Mouse (Mus musculus) layer of hippocampus, adult 9-11 months (tissue): ENCODE measurements around the gene P2rx3.

Experiments
- DNase-seq: peaks from one replicate; pipeline ENCODE4 v3.0.0; 2022

P2rx3 gene

GRCm38 (mm10) chr2:85037047-85038026 lies at the start of gene P2rx3, which contains the start of gene Ssrp1:
Gene P2rx3, minus strand, starts transcription at chr2:85037462.
Gene Ssrp1, plus strand, starts transcription at chr2:85037234.
- peak; percentile 92 for DNase-seq

GRCm38 (mm10) chr2:85073751-85074150 lies 36.5 kb upstream of the P2rx3 start:
- no peak for DNase-seq

DNA sequence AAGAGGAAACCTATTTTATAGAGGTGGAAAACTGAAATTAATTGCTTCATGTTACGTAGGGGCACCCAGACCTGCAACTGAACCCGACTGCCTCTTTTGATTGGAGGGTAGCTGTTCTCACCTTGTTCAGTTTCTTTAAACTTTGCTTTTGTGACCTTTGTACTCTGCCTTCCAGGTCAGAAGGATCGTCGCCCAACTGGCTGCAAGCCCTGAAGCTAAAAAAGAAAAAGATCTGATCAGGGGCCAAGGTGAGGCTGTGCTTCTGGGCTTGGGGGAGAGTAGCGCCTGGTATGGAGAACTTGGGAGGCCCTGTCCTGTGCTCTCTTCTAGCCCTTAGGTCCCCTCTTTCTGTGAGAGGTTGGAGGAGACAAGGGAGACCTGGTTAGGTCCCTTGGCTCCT lies 34.7 kb upstream of the P2rx3 start:
- DNase-seq, result no peak

DNA sequence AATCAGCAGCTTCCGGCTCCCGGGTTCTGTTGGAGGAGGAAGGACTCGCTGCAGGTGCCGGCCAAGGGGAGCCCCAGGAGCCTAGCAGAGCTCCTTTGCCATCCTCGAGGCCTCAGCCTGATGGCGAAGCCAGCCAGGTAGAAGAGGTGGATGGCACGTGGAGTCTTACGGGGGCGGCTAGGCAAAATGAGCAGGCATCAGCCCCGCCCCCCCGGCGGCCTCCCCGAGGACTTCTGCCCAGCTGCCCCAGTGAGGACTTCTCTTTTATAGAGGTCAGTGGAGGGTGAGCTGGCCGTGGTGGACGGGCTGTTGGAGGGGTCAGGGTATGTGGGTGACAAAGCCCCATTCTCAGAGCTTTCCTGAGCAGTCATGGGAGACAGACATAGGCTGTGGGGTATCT lies 32.8 kb upstream of the P2rx3 start:
- no peak for DNase-seq

DNA sequence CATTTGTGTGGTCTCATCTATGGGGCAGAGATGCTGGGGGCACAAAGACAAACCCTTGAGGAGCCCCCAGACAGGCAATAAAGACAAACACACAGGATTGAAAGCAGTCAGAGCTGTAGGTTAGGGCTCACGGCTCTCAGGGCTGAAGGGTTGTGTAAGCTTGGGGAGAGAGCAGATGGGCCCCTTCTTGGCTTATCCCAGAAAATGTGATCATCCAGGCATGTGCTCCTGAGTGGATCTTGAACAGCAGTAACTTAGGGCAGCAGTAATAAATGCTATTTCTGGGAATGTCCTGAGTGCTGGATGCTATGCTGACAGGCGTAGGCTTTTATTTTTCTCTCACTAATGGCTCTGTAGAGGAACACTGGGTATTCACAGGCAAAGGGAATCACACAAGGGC lies 31.4 kb upstream of the P2rx3 start:
- DNase-seq, result peak; percentile 49

DNA sequence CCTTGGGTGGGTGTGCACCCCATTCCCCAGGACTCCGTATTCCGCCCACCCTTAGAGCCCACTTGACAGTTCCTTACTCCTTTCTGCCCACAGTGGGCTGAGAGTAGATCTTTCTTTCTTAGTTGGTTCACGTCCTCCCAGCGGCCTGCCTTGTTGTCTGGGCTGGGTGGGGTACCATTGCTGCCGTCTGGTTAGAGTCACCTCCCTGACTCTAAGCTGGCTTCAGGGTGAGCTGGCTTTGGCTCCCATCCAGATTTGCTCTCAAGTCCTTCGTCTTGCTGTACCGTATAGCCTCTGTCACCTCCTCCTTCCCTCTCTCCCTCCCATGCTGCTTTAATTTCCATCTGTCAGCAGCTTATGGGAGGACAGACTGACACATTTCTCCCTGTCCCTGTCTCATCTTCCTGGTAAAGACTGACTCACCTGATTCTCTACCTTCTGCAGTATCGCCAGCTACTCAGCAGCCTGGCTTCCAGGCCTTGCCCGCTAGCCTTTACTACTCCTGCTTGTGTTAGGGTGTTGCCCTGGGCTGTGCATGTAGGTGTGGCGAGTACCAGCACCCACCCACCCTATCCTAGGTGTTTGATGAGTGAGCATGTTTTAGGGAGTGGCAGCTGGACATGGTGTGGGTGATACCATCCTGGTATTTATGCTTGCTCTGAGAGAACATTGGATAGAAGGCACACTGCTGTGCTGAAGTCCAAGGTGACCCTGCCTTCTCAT lies 30.8 kb upstream of the P2rx3 start:
- no peak for DNase-seq

DNA sequence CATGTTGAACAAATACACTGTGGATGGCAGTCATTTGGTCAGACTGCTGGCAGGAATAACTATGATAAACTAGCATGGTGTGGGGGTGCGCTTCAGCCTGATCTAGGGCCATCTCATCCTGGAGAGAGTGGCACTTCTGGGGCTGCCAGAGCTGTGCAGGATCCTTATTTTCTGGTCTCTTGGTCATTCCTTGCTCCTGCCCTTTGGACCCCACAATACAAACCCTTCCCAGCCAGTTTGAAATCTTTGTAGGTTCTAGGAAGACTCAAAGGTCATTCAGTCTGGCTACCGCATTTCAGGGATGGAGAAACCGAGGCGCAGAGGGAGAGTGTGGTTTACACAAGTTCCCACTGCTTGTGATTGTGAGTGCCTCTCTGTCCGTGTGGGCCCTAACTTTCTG lies 29.7 kb upstream of the P2rx3 start:
- no peak for DNase-seq

DNA sequence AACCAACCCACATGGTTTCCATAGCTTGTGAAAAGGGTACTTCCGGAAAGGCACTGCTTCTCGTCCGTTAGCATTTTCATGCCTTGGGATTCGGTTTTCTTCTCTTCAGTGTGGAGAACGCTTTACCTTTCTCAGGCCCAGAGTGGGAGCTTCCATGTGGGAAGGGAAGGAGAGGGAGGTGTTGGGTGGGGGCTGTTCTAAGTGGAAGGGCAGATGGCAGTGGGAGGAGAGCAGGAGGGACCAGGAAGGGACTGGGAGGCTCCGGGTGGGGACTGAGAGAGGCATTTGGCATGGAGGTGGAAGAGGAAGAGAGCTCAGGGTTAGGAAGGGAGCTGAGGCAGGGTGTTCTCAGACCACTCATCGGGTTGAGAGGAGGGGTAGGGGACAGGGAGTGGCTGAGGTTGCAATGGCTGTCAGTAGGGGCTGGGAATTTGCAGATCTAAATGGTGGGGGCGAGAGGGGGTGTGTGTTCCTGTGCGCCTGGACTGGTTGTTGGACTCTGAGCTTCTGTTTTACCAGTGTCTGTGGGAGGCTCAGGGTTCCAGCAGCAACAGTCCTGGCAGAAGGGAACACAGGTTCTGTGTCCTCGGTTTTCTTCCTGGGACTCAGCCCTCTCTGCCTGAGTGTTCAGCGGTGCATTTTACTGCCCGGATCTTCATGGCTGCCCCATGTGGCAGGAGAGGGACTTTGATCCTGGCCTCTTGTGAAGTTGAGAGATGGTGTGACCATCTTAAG lies 28.0 kb upstream of the P2rx3 start:
- peak; percentile 81 for DNase-seq

DNA sequence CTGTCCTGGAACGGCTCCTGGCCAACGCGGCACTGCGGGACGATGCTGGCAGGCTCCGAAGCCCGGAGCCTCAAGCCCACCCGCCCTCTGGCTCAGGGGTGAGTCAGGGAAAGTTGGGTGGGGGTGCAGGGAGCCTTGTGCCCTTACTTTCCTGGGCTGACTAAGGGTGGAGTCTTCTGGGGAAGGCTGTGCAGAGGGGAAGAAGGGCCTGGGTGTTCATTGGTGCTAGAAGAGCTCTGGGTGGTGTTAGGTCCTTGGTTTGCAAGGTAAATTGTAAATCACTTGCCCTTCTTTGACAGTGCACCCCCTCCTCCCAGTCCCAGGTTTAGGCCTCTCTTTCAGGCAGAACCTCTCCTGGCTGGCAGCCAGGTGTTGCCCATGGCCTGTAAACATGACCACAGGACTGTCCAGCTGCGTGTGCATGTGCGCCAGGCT lies 23.9 kb upstream of the P2rx3 start:
- DNase-seq, result no peak

DNA sequence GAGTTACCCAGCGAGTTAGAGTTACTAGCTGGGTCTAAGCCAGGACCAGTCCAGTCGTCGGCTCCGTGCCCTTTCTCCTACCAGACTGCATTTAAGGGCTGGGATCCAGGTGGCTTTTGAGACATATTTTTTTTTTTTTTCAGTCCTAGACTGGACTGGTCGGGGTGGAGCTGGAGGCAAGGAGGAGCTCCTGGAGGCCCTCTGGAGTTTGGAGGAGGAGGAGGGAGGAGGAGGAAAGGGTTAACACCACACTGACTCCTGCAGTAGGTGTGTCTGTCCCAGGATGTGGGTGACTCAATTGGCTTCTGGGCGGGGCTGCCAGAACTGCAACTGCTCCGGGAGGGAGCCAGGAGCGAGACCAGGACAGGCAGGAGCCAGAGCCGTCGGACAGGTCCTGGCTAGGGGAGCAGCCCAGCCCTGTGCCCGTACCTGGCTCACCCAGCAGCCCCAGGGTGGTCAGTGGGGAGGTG lies 23.4 kb upstream of the P2rx3 start:
- DNase-seq, result no peak

DNA sequence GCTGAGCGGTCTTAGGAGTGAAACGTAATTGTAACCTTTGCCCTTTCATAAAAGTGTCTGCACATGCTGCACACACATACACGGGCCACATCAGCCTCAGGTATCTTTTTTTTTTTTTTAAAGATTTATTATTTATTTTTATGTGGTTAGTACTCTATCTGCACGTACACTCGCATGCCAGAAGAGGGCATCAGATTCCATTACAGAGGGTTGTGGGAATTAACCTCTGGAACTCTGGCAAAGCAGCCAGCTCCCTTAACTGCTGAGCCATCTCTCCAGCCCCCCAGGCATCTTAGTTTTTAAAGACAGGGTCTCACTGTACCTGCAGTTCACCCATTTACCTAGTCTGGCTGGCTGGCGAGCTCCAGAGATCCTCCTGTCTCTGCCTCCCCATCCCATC lies 22.4 kb upstream of the P2rx3 start:
- DNase-seq, result no peak

- DNase-seq, result no peak
Measured at GRCm38 (mm10) chr2:85056711-85057110, 19.4 kb upstream of the P2rx3 start.

DNA sequence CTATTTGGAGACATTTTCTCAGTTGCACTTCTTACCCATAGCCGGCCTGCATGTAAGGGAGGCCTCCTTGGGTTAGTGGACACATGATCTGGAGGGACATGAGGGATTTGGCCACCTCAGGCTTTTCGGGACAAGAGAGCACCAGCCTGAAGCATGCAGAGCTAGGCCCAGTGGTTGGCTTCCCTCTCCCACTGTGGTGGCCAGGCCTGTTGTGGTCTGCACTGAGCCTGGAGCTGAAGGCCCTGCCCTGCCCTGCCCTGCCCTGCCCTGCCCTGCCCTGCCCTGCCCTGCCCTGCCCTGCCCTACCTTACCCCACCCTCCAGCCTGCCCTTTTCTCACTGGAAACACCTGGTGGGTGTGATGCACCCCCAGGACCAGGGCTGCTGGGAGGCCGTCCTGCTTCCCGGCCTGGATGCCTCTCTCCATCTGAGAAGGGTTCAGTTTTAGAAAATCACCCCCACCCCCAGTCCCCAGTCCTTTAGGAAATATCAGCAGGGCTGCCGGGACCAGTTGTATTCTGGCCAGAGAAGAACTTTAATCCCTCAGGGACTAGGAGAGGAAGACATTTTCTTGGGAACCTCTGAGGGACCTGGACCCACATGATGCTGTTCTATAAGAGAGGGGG lies 16.0 kb upstream of the P2rx3 start:
- no peak for DNase-seq

GRCm38 (mm10) chr2:85050746-85051145 lies 13.5 kb upstream of the P2rx3 start:
- DNase-seq, result no peak

GRCm38 (mm10) chr2:85050001-85050634 lies 12.9 kb upstream of the P2rx3 start:
- DNase-seq, result peak; percentile 68

DNA sequence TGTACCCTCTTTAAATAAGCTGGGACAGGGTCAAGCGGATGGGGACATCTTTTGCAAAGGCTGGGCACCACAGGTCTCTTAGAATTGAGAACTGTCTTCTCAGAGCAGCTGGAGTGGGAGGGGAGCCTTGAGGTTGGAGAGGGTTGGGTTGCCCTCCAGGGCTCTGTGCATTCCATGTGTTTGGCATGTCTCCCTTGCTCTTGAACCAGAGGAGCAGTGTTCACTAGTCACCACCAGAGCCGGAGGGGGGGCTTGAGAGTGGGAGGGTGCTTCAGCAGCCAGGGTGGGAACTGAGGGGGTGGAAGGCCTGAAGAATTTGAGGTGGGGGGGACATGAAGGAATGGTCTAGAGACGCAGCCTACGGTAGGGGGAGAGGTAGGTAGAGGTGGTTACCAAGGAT lies 12.0 kb upstream of the P2rx3 start:
- no peak for DNase-seq

- DNase-seq, result peak; percentile 72
Measured at GRCm38 (mm10) chr2:85048168-85048751, 11.0 kb upstream of the P2rx3 start.

- peak; percentile 97 for DNase-seq
Measured at GRCm38 (mm10) chr2:85047596-85048167, 10.4 kb upstream of the P2rx3 start, which contains the start of gene Tnks1bp1. Gene Tnks1bp1, plus strand, starts transcription at chr2:85048022.

DNA sequence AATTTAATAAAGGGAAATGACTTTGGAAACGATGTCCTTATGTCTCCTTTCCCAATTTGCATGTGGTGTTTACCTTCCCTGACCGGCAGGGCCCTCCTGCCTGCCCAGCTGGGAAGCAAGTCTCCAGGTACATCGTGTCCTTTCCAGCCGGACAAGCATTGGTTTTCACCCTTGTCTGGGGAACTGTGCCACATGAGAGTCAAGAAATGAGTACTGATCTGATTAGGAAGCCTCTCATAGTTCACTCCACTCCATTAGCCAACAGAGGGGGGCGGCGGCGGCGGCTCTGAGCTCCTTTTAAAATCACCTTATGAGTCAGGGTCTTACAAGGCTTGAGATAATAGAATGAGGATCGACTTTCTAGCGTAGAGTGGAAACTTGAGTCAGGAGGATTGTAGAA lies 9.8 kb upstream of the P2rx3 start:
- DNase-seq, result no peak

DNA sequence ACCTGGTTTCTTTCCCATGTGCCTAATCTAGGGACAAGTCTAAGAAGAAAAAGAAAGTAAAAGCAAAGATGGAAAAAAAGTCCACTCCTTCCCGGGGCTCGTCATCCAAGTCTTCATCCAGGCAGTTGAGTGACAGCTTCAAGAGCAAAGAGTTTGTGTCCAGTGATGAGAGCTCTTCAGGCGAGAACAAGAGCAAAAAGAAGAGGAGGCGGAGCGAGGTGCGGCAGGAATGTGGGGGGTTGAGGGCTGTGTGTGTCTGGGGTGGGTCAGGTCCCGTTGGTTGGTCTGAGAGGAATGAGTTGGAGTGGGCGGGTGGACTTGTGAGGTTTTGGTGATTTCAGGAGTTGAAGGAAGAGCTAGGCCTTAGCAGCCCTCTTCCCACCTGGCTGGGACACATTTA lies 9.0 kb upstream of the P2rx3 start:
- no peak for DNase-seq

DNA sequence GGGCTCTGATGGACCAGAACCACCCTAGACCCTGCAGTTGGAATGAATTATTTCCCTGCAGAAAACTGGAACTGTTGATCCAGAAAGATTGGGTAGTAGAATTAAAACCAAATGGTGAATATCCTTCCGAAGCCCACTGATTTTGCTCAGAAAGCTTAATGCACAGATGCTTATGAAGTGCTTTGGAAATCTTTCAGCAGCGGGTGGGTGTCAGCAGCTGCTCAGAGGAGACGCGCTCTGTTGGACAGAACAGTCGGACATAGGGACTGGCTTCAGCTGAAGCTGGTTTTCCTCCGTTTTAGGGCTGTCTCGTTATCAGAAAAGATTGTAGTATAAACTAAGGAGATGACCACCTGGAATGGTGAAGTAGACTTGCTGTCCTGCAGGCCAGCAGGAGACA lies 6.4 kb upstream of the P2rx3 start:
- peak; percentile 48 for DNase-seq
